Mouse (Mus musculus): ENCODE measurements around the gene Igf2bp1. TPM values are rescaled to one million over a fixed set of nuclear protein-coding genes. Genes with fewer than 3 reads are reported as not detected.
"Not testable (repeated sequence)": the region's sequence is repeated elsewhere in the genome, so short reads cannot be mapped to it uniquely, and the experiment has no call there.

Igf2bp1 gene
- total and polyA plus RNA-seq, 2 experiments from 2014 or later, result 3.5 to 4.1 TPM

- Histone ChIP-seq H3K4me3 (ENCODE audit: low read length) (no peak overlapping the region), H3K9me3 (ENCODE audit: low read length) (no peaks in the 10 kb centered on the region), H3K4me1 (ENCODE audit: insufficient read depth, low read length) (no peaks in the 10 kb centered on the region), H3K27ac (no peak overlapping the region), H3K36me3 (ENCODE audit: insufficient read depth, low read length) (no peaks in the 10 kb centered on the region), H3K27me3 (ENCODE audit: insufficient read depth, low read length) (no peaks in the 10 kb centered on the region), H3K4me2 (ENCODE audit: low read depth, low read length) (no peak overlapping the region), H3K9ac (replicated peaks; ENCODE audit: low read length) (no peak overlapping the region)
- TF ChIP-seq CTCF (IDR thresholded peaks at IDR 0.05; ENCODE audit: low read depth), result no peak
- WGBS, result 56% methylated on average over 13 of the region's 13 CpGs
- no peak for DNase-seq (ENCODE audit: low spot score)
- ATAC-seq, result no peak
Measured at GRCm38 (mm10) chr11:95945838-95946472, 59.8 kb downstream of the Igf2bp1 start.

GRCm38 (mm10) chr11:95939828-95940507 lies 65.8 kb downstream of the Igf2bp1 start:
- H3K9ac ChIP-seq (replicated peaks; ENCODE audit: low read length), result no peak overlapping the region
- no peak overlapping the region for H3K27ac ChIP-seq
- no peaks in the 10 kb centered on the region for H3K9me3 ChIP-seq (ENCODE audit: low read length)
- H3K36me3 ChIP-seq (ENCODE audit: insufficient read depth, low read length), result no peaks in the 10 kb centered on the region
- H3K4me2 ChIP-seq (ENCODE audit: low read depth, low read length), result no peak overlapping the region
- H3K4me3 ChIP-seq (ENCODE audit: low read length), result no peak overlapping the region
- no peaks in the 10 kb centered on the region for H3K4me1 ChIP-seq (ENCODE audit: insufficient read depth, low read length)
- no peak for DNase-seq (ENCODE audit: low spot score)
- no peaks in the 10 kb centered on the region for H3K27me3 ChIP-seq (ENCODE audit: insufficient read depth, low read length)
- WGBS, result 37% methylated on average over 11 of the region's 11 CpGs
- peak; percentile 40 for TF ChIP-seq CTCF (IDR thresholded peaks at IDR 0.05; ENCODE audit: low read depth)
- ATAC-seq, result no peak

- no peak for ATAC-seq
Measured at GRCm38 (mm10) chr11:95936409-95936808, 69.3 kb downstream of the Igf2bp1 start.

GRCm38 (mm10) chr11:95932168-95932567 lies 73.6 kb downstream of the Igf2bp1 start:
- H3K9ac ChIP-seq (replicated peaks; ENCODE audit: low read length); ATAC-seq; H3K4me1 ChIP-seq (ENCODE audit: insufficient read depth, low read length); DNase-seq (ENCODE audit: low spot score); H3K27me3 ChIP-seq (ENCODE audit: insufficient read depth, low read length); H3K27ac ChIP-seq; H3K4me3 ChIP-seq (ENCODE audit: low read length); H3K4me2 ChIP-seq (ENCODE audit: low read depth, low read length); H3K36me3 ChIP-seq (ENCODE audit: insufficient read depth, low read length); H3K9me3 ChIP-seq (ENCODE audit: low read length): not testable (repeated sequence)
- 84% methylated on average over 8 of the region's 10 CpGs for WGBS

More at GRCm38 (mm10) chr11:95936409-95936808, 69.3 kb downstream of the Igf2bp1 start:
- no peak for DNase-seq (ENCODE audit: low spot score)
- no peak overlapping the region for H3K4me3 ChIP-seq (ENCODE audit: low read length)
- 71% methylated on average over 6 of the region's 6 CpGs for WGBS
- H3K4me2 ChIP-seq (ENCODE audit: low read depth, low read length), result no peak overlapping the region
- H3K27ac ChIP-seq, result no peak overlapping the region
- no peaks in the 10 kb centered on the region for H3K27me3 ChIP-seq (ENCODE audit: insufficient read depth, low read length)
- no peaks in the 10 kb centered on the region for H3K4me1 ChIP-seq (ENCODE audit: insufficient read depth, low read length)
- no peak overlapping the region for H3K9ac ChIP-seq (replicated peaks; ENCODE audit: low read length)
- no peaks in the 10 kb centered on the region for H3K36me3 ChIP-seq (ENCODE audit: insufficient read depth, low read length)
- no peak for TF ChIP-seq CTCF (IDR thresholded peaks at IDR 0.05; ENCODE audit: low read depth)
- no peaks in the 10 kb centered on the region for H3K9me3 ChIP-seq (ENCODE audit: low read length)

GRCm38 (mm10) chr11:95926398-95926797 lies 79.3 kb downstream of the Igf2bp1 start:
- H3K4me3 ChIP-seq (ENCODE audit: low read length), result no peak overlapping the region
- ATAC-seq (no peak), DNase-seq (ENCODE audit: low spot score) (no peak)
- no peaks in the 10 kb centered on the region for H3K36me3 ChIP-seq (ENCODE audit: insufficient read depth, low read length)
- no peaks in the 10 kb centered on the region; the same call in 1 of the 2 replicates for H3K9me3 ChIP-seq (ENCODE audit: low read length)
- peaks cover 7% of the 10 kb centered on the region; the same call in 1 of the 2 replicates for H3K27me3 ChIP-seq (ENCODE audit: insufficient read depth, low read length)
- no peak overlapping the region for H3K9ac ChIP-seq (replicated peaks; ENCODE audit: low read length)
- H3K4me1 ChIP-seq (ENCODE audit: insufficient read depth, low read length), result no peaks in the 10 kb centered on the region
- H3K4me2 ChIP-seq (ENCODE audit: low read depth, low read length), result no peak overlapping the region
- no peak for TF ChIP-seq CTCF (IDR thresholded peaks at IDR 0.05; ENCODE audit: low read depth)
- 75% methylated on average over 4 of the region's 4 CpGs for WGBS
- no peak overlapping the region for H3K27ac ChIP-seq

GRCm38 (mm10) chr11:95925976-95926375 lies 79.8 kb downstream of the Igf2bp1 start:
- H3K9ac ChIP-seq (replicated peaks; ENCODE audit: low read length), result no peak overlapping the region
- no peak overlapping the region for H3K4me3 ChIP-seq (ENCODE audit: low read length)
- no peaks in the 10 kb centered on the region for H3K36me3 ChIP-seq (ENCODE audit: insufficient read depth, low read length)
- no peaks in the 10 kb centered on the region for H3K4me1 ChIP-seq (ENCODE audit: insufficient read depth, low read length)
- H3K27me3 ChIP-seq (ENCODE audit: insufficient read depth, low read length), result peaks cover 7% of the 10 kb centered on the region; the same call in 1 of the 2 replicates
- DNase-seq (ENCODE audit: low spot score), result no peak
- WGBS, result 92% methylated on average over 5 of the region's 5 CpGs
- TF ChIP-seq CTCF (IDR thresholded peaks at IDR 0.05; ENCODE audit: low read depth), result no peak
- no peak overlapping the region for H3K4me2 ChIP-seq (ENCODE audit: low read depth, low read length)
- no peak overlapping the region for H3K27ac ChIP-seq
- H3K9me3 ChIP-seq (ENCODE audit: low read length), result no peaks in the 10 kb centered on the region; the same call in 1 of the 2 replicates
- ATAC-seq, result no peak

- no peak for ATAC-seq
- Histone ChIP-seq H3K4me1 (ENCODE audit: insufficient read depth, low read length) (no peaks in the 10 kb centered on the region), H3K9me3 (ENCODE audit: low read length) (no peaks in the 10 kb centered on the region; the same call in 1 of the 2 replicates), H3K27ac (no peak overlapping the region), H3K27me3 (ENCODE audit: insufficient read depth, low read length) (peaks cover 7% of the 10 kb centered on the region; the same call in 1 of the 2 replicates), H3K4me3 (ENCODE audit: low read length) (no peak overlapping the region), H3K9ac (replicated peaks; ENCODE audit: low read length) (no peak overlapping the region), H3K4me2 (ENCODE audit: low read depth, low read length) (no peak overlapping the region), H3K36me3 (ENCODE audit: insufficient read depth, low read length) (no peaks in the 10 kb centered on the region)
- 15% methylated on average over 2 of the region's 2 CpGs for WGBS
- TF ChIP-seq CTCF (IDR thresholded peaks at IDR 0.05; ENCODE audit: low read depth), result no peak
- DNase-seq (ENCODE audit: low spot score), result no peak
Measured at GRCm38 (mm10) chr11:95924215-95924614, 81.5 kb downstream of the Igf2bp1 start.

GRCm38 (mm10) chr11:95923477-95923876 lies 82.3 kb downstream of the Igf2bp1 start:
- not testable (repeated sequence) for H3K4me3 ChIP-seq (ENCODE audit: low read length); ATAC-seq; H3K27me3 ChIP-seq (ENCODE audit: insufficient read depth, low read length); H3K9ac ChIP-seq (replicated peaks; ENCODE audit: low read length); H3K36me3 ChIP-seq (ENCODE audit: insufficient read depth, low read length); H3K4me2 ChIP-seq (ENCODE audit: low read depth, low read length); H3K27ac ChIP-seq; DNase-seq (ENCODE audit: low spot score); H3K4me1 ChIP-seq (ENCODE audit: insufficient read depth, low read length); H3K9me3 ChIP-seq (ENCODE audit: low read length)
- WGBS, result 2% methylated on average over 3 of the region's 6 CpGs

Data from hindbrain, postnatal 0 days (tissue).